Mouse (Mus musculus): Measurements from ENCODE around the gene Lin54. TPM values are rescaled to one million over a fixed set of nuclear protein-coding genes. Genes with fewer than 3 reads are reported as not detected.
A peak's percentile ranks its signal among the peaks of the same experiment; 100 is the strongest.

The Lin54 gene
- total and polyA plus RNA-seq, 3 experiments = 11.8 to 14.1 (median 12.9) TPM

DNA sequence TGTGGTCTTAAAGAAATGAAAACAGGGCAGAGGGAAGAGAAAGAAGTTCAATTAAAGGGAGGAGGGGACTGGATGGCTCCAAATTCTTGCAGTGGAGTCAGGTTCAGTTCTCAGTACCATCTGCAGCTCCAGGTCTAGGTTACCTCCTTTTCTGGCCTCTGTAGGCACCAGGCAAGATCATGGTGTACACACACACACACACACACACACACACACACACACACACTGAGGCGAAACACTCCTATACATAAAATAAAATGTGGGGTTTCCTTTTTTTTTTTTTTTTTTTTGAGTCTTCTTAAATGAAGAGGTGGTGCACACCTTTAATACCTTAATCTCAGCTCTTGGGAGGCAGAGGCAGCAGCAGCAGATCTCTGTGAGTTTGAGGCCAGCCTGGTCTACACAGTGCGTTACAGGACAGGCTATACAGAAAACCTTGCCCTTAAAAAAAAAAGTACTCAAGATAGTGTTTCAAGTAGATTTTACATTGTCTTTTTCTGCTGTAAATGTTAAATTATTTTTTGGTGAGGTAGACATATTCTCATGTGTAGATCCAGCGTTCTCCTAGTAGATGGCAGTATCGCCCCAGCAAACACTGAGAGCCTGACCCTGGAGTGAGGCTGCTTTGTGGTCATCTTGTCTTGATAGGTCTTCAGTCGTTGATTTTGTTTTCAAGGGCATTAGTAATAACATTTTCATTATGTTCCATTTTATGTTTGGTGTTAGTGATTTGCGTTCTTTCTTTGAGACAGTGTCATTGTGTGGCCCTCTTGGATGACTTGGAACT is 46.0 kb upstream of the Lin54 start:
- H3K27me3 ChIP-seq (replicated peaks) = no peaks in the 10 kb centered on the region
- H3K4me3 ChIP-seq (replicated peaks in 1 of 3; ENCODE audit: low read depth in 2 of 3, low read length in 2 of 3, poor library complexity in 1 of 3) = no peak overlapping the region
- no peak overlapping the region for H3K27ac ChIP-seq (ENCODE audit: insufficient read depth, low read depth)
- DNase-seq (ENCODE audit: extremely low read depth) = no peak
- dilution Hi-C loops (cut with MboI; ENCODE audit: extremely low pct_ligation_motif_present, extremely low pct_unique_long_range_greater_than_20kb, low sequenced_read_pairs) = no loop called here
- TF ChIP-seq ETS1 (conservative IDR thresholded peaks at IDR 0.05; ENCODE audit: low read depth, low read length) (no peak), USF1 (IDR thresholded peaks at IDR 0.05; ENCODE audit: low read depth, low read length) (no peak), UBTF (IDR thresholded peaks at IDR 0.05; ENCODE audit: low read depth, low read length) (no peak), PAX5 (IDR thresholded peaks at IDR 0.05; ENCODE audit: low read length) (no peak), NRF1 (IDR thresholded peaks at IDR 0.05; ENCODE audit: low read depth, low read length) (no peak), TBP (conservative IDR thresholded peaks at IDR 0.05; ENCODE audit: low read depth, low read length) (no peak), CTCF (conservative IDR thresholded peaks at IDR 0.05 in 1 of 2, IDR thresholded peaks at IDR 0.05 in 1 of 2; ENCODE audit: low read depth in 2 of 2, low read length in 2 of 2) (peak in 1 of 2 experiments; percentile 75; a peak in 2 of 4 replicates), POLR2AphosphoS2 (IDR thresholded peaks at IDR 0.05; ENCODE audit: low read depth, low read length) (no peak), MAFK (IDR thresholded peaks at IDR 0.05; ENCODE audit: insufficient replicate concordance, low read length) (no peak), RAD21 (IDR thresholded peaks at IDR 0.05; ENCODE audit: low read depth, low read length) (peak; percentile 83), JUND (conservative IDR thresholded peaks at IDR 0.05; ENCODE audit: low read depth, low read length) (no peak), SMC3 (IDR thresholded peaks at IDR 0.05; ENCODE audit: low read depth, low read length) (peak; percentile 77), KAT2A (IDR thresholded peaks at IDR 0.05; ENCODE audit: insufficient replicate concordance, low read length) (no peak), ZC3H11A (IDR thresholded peaks at IDR 0.05; ENCODE audit: low read depth, low read length) (peak; percentile 42; the same call in 1 of the 2 replicates), TCF12 (IDR thresholded peaks at IDR 0.05; ENCODE audit: low read depth, low read length) (no peak), ZKSCAN1 (IDR thresholded peaks at IDR 0.05; ENCODE audit: borderline replicate concordance, low read depth, low read length) (no peak), IRF4 (IDR thresholded peaks at IDR 0.05; ENCODE audit: low read depth, low read length) (no peak), CHD2 (IDR thresholded peaks at IDR 0.05; ENCODE audit: low read length) (no peak)
- H3K9me3 ChIP-seq (replicated peaks; ENCODE audit: low read length) = no peaks in the 10 kb centered on the region
- in situ Hi-C loops (cut with MboI; ENCODE audit: low pct_ligation_motif_present, low pct_unique_long_range_greater_than_20kb, low sequenced_read_pairs) = no loop called here
- peaks cover 0 to 10% of the 10 kb centered on the region in 2 experiments; a peak in 2 of 4 replicates for H3K4me1 ChIP-seq (ENCODE audit: control insufficient read depth in 1 of 2, insufficient read depth in 2 of 2)
- peaks cover 61 to 78% of the 10 kb centered on the region in 2 experiments for H3K36me3 ChIP-seq (replicated peaks in 1 of 2; ENCODE audit: control insufficient read depth in 1 of 2, insufficient read depth in 1 of 2, low read length in 1 of 2)
- H3K79me2 ChIP-seq (replicated peaks; ENCODE audit: control insufficient read depth, extremely low read depth, insufficient read depth, poor library complexity, severe bottlenecking) = no peaks in the 10 kb centered on the region; the same call in 1 of the 2 replicates
- no peak overlapping the region for H3K9ac ChIP-seq (ENCODE audit: insufficient read depth, low read depth)
- no peak overlapping the region for H3K4me2 ChIP-seq (ENCODE audit: insufficient read depth, low read depth, poor library complexity, severe bottlenecking)

DNA sequence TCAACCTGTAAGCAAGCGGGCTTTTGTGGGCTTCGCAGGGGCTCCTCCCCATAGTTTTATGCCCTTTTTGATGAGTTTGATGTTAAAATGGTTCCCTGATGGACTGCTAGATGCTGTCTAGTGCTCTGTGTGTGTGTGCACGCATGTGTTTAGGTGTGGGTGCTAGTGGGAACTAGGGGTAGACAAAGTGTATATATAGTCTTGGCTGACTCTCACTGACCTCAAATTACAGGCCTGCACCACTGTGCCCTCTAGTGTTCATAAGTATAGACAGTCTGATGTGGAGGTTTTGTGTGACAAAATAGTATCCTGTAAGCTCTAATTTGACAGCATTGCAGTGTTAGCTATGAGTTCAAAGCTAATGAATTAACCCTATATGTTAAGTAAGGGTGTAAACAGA is 36.2 kb upstream of the Lin54 start:
- H3K4me1 ChIP-seq (ENCODE audit: control insufficient read depth in 1 of 2, insufficient read depth in 2 of 2) = peaks cover 6 to 12% of the 10 kb centered on the region in 2 experiments
- no peaks in the 10 kb centered on the region for H3K9me3 ChIP-seq (replicated peaks; ENCODE audit: low read length)
- H3K9ac ChIP-seq (ENCODE audit: insufficient read depth, low read depth) = no peak overlapping the region
- H3K79me2 ChIP-seq (replicated peaks; ENCODE audit: control insufficient read depth, extremely low read depth, insufficient read depth, poor library complexity, severe bottlenecking) = no peaks in the 10 kb centered on the region; the same call in 1 of the 2 replicates
- dilution Hi-C loops (cut with MboI; ENCODE audit: extremely low pct_ligation_motif_present, extremely low pct_unique_long_range_greater_than_20kb, low sequenced_read_pairs) = no loop called here
- H3K27me3 ChIP-seq (replicated peaks) = no peaks in the 10 kb centered on the region
- peak; percentile 68 for DNase-seq (ENCODE audit: extremely low read depth)
- H3K4me2 ChIP-seq (ENCODE audit: insufficient read depth, low read depth, poor library complexity, severe bottlenecking) = no peak overlapping the region
- H3K36me3 ChIP-seq (replicated peaks in 1 of 2; ENCODE audit: control insufficient read depth in 1 of 2, insufficient read depth in 1 of 2, low read length in 1 of 2) = peaks cover 43 to 84% of the 10 kb centered on the region in 2 experiments
- in situ Hi-C loops (cut with MboI; ENCODE audit: low pct_ligation_motif_present, low pct_unique_long_range_greater_than_20kb, low sequenced_read_pairs) = no loop called here
- no peak overlapping the region for H3K27ac ChIP-seq (ENCODE audit: insufficient read depth, low read depth)
- H3K4me3 ChIP-seq (replicated peaks in 1 of 3; ENCODE audit: low read depth in 2 of 3, low read length in 2 of 3, poor library complexity in 1 of 3) = no peak overlapping the region
- peak; percentile 80 for TF ChIP-seq RAD21 (IDR thresholded peaks at IDR 0.05; ENCODE audit: low read depth, low read length)
- TF ChIP-seq SMC3 (IDR thresholded peaks at IDR 0.05; ENCODE audit: low read depth, low read length) = peak; percentile 79
- TF ChIP-seq UBTF (IDR thresholded peaks at IDR 0.05; ENCODE audit: low read depth, low read length) = no peak
- no peak for TF ChIP-seq MEF2A (IDR thresholded peaks at IDR 0.05; ENCODE audit: borderline replicate concordance, low read depth, low read length)
- peak; percentile 76 to 83; a peak in 3 of 4 replicates for TF ChIP-seq CTCF (conservative IDR thresholded peaks at IDR 0.05 in 1 of 2, IDR thresholded peaks at IDR 0.05 in 1 of 2; ENCODE audit: low read depth in 2 of 2, low read length in 2 of 2)

Data from CH12.LX (cell line).